Mouse (Mus musculus): ENCODE measurements around the gene Smok2a. TPM values are rescaled to one million over a fixed set of nuclear protein-coding genes. Genes with fewer than 3 reads are reported as not detected.
"Not testable (repeated sequence)": the region's sequence is repeated elsewhere in the genome, so short reads cannot be mapped to it uniquely, and the experiment has no call there.

The Smok2a gene
- polyA plus RNA-seq (2015; fragmentation: Nextera tagmentation; extraction: Ambion mirVana), result not detected in 2 replicates

DNA sequence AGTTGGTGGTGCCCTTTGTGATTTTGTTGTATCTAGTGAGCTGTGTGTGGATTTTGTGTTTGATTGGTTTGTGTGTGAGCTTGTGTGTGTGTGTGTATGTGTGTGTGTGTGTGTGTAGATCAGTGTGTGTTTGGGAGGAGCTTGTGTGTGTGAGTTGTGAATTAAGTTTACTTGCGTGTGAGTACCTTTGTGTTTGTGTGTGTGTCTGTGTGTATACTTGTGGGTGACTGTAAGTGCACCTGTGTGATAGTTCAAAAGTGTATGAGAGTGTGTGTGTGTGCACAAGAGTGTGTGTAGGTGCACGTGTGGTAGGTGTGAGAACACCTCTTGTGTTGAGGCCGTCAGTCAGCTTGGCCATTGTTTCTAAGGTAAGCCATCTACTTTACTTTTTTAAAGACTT, at the start of gene Smok2a:
Gene Smok2a (plus strand): TSS at position 301 of the 400 bp plus-strand sequence.
- no peak for ATAC-seq
- H3K9ac ChIP-seq (ENCODE audit: low read depth, low read length), result no peak within 1 kb of the TSS
- H3K27me3 ChIP-seq (ENCODE audit: control insufficient read depth, insufficient read depth, low read depth, low read length), result no peaks in the 10 kb centered on the region
- H3K27ac ChIP-seq (ENCODE audit: low read length), result no peak within 1 kb of the TSS
- H3K4me1 ChIP-seq (ENCODE audit: control insufficient read depth, insufficient read depth, low read length), result no peaks in the 10 kb centered on the region
- peaks cover 69% of the 10 kb centered on the region for H3K9me3 ChIP-seq (replicated peaks; ENCODE audit: control insufficient read depth, low read length, poor library complexity, severe bottlenecking)
- H3K4me3 ChIP-seq (ENCODE audit: low read depth, low read length), result no peak within 1 kb of the TSS
- WGBS, result 89% methylated on average over 3 of the region's 3 CpGs
- H3K4me2 ChIP-seq (ENCODE audit: low read length), result no peak within 1 kb of the TSS
- H3K36me3 ChIP-seq (ENCODE audit: control insufficient read depth, insufficient read depth, low read length), result no peaks in the 10 kb centered on the region

DNA sequence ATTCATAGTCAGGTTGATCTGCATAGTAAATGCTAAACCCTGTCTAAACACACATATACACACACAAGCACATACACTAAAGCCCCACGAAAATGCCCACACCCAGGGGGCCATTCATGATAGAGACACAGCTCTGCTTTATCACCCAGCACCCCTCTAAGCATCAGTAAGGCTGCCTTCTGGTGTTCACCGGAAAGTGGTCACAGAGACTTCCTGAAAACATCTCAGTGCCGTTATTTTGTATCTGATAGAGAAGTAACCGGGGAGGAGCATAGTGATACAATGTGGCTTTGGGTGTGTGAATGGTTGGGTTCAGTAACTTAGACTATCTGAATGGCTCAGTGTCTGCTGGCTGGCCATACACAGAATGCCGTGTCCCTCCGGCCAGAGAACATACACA, 47.4 kb upstream of the Smok2a start:
- H3K27ac ChIP-seq (ENCODE audit: low read length); H3K9ac ChIP-seq (ENCODE audit: low read depth, low read length); H3K9me3 ChIP-seq (replicated peaks; ENCODE audit: control insufficient read depth, low read length, poor library complexity, severe bottlenecking); H3K4me3 ChIP-seq (ENCODE audit: low read depth, low read length); H3K36me3 ChIP-seq (ENCODE audit: control insufficient read depth, insufficient read depth, low read length); H3K27me3 ChIP-seq (ENCODE audit: control insufficient read depth, insufficient read depth, low read depth, low read length); H3K4me2 ChIP-seq (ENCODE audit: low read length); H3K4me1 ChIP-seq (ENCODE audit: control insufficient read depth, insufficient read depth, low read length); ATAC-seq: not testable (repeated sequence)
- WGBS, result 88% methylated on average over 6 of the region's 6 CpGs

- not testable (repeated sequence) for H3K36me3 ChIP-seq (ENCODE audit: control insufficient read depth, insufficient read depth, low read length); H3K9me3 ChIP-seq (replicated peaks; ENCODE audit: control insufficient read depth, low read length, poor library complexity, severe bottlenecking); H3K4me1 ChIP-seq (ENCODE audit: control insufficient read depth, insufficient read depth, low read length); H3K9ac ChIP-seq (ENCODE audit: low read depth, low read length); H3K4me2 ChIP-seq (ENCODE audit: low read length); H3K27ac ChIP-seq (ENCODE audit: low read length); H3K4me3 ChIP-seq (ENCODE audit: low read depth, low read length); H3K27me3 ChIP-seq (ENCODE audit: control insufficient read depth, insufficient read depth, low read depth, low read length); ATAC-seq
- WGBS, result 50% methylated on average over 1 of the region's 3 CpGs
These were observed 47.0 kb upstream of the Smok2a start for GRCm38 (mm10) chr17:13174029-13174428.

GRCm38 (mm10) chr17:13175609-13176008, 45.4 kb upstream of the Smok2a start:
- ATAC-seq; H3K9me3 ChIP-seq (replicated peaks; ENCODE audit: control insufficient read depth, low read length, poor library complexity, severe bottlenecking); H3K27me3 ChIP-seq (ENCODE audit: control insufficient read depth, insufficient read depth, low read depth, low read length); H3K36me3 ChIP-seq (ENCODE audit: control insufficient read depth, insufficient read depth, low read length); H3K4me1 ChIP-seq (ENCODE audit: control insufficient read depth, insufficient read depth, low read length); H3K4me2 ChIP-seq (ENCODE audit: low read length); H3K27ac ChIP-seq (ENCODE audit: low read length); H3K9ac ChIP-seq (ENCODE audit: low read depth, low read length); H3K4me3 ChIP-seq (ENCODE audit: low read depth, low read length): not testable (repeated sequence)
- no CpG with 5 or more reads among the region's 1 CpGs for WGBS

GRCm38 (mm10) chr17:13177796-13178195, 43.2 kb upstream of the Smok2a start:
- H3K27me3 ChIP-seq (ENCODE audit: control insufficient read depth, insufficient read depth, low read depth, low read length); H3K27ac ChIP-seq (ENCODE audit: low read length); H3K4me1 ChIP-seq (ENCODE audit: control insufficient read depth, insufficient read depth, low read length); H3K4me3 ChIP-seq (ENCODE audit: low read depth, low read length); H3K9ac ChIP-seq (ENCODE audit: low read depth, low read length); H3K36me3 ChIP-seq (ENCODE audit: control insufficient read depth, insufficient read depth, low read length); H3K4me2 ChIP-seq (ENCODE audit: low read length): not testable (repeated sequence)
- WGBS, result 49% methylated on average over 1 of the region's 1 CpGs
- ATAC-seq, result peak; percentile 29
- peaks cover 12% of the 10 kb centered on the region; the same call in 1 of the 2 replicates for H3K9me3 ChIP-seq (replicated peaks; ENCODE audit: control insufficient read depth, low read length, poor library complexity, severe bottlenecking)

- H3K36me3 ChIP-seq (ENCODE audit: control insufficient read depth, insufficient read depth, low read length); H3K4me2 ChIP-seq (ENCODE audit: low read length); H3K4me1 ChIP-seq (ENCODE audit: control insufficient read depth, insufficient read depth, low read length); H3K27ac ChIP-seq (ENCODE audit: low read length); H3K9ac ChIP-seq (ENCODE audit: low read depth, low read length); H3K4me3 ChIP-seq (ENCODE audit: low read depth, low read length); H3K27me3 ChIP-seq (ENCODE audit: control insufficient read depth, insufficient read depth, low read depth, low read length); ATAC-seq: not testable (repeated sequence)
- 86% methylated on average over 4 of the region's 4 CpGs for WGBS
- H3K9me3 ChIP-seq (replicated peaks; ENCODE audit: control insufficient read depth, low read length, poor library complexity, severe bottlenecking), result peaks cover 14% of the 10 kb centered on the region
These were observed 42.0 kb upstream of the Smok2a start for GRCm38 (mm10) chr17:13179021-13179420.

- H3K9ac ChIP-seq (ENCODE audit: low read depth, low read length); H3K4me3 ChIP-seq (ENCODE audit: low read depth, low read length); H3K36me3 ChIP-seq (ENCODE audit: control insufficient read depth, insufficient read depth, low read length); H3K27ac ChIP-seq (ENCODE audit: low read length); H3K27me3 ChIP-seq (ENCODE audit: control insufficient read depth, insufficient read depth, low read depth, low read length); ATAC-seq; H3K4me2 ChIP-seq (ENCODE audit: low read length); H3K4me1 ChIP-seq (ENCODE audit: control insufficient read depth, insufficient read depth, low read length): not testable (repeated sequence)
- 92% methylated on average over 5 of the region's 5 CpGs for WGBS
- H3K9me3 ChIP-seq (replicated peaks; ENCODE audit: control insufficient read depth, low read length, poor library complexity, severe bottlenecking), result peaks cover 21% of the 10 kb centered on the region
These were observed 40.5 kb upstream of the Smok2a start for GRCm38 (mm10) chr17:13180491-13180890.

GRCm38 (mm10) chr17:13182712-13183111, 38.3 kb upstream of the Smok2a start:
- not testable (repeated sequence) for H3K9ac ChIP-seq (ENCODE audit: low read depth, low read length); ATAC-seq; H3K4me2 ChIP-seq (ENCODE audit: low read length); H3K36me3 ChIP-seq (ENCODE audit: control insufficient read depth, insufficient read depth, low read length); H3K4me3 ChIP-seq (ENCODE audit: low read depth, low read length); H3K4me1 ChIP-seq (ENCODE audit: control insufficient read depth, insufficient read depth, low read length); H3K27ac ChIP-seq (ENCODE audit: low read length); H3K27me3 ChIP-seq (ENCODE audit: control insufficient read depth, insufficient read depth, low read depth, low read length)
- H3K9me3 ChIP-seq (replicated peaks; ENCODE audit: control insufficient read depth, low read length, poor library complexity, severe bottlenecking), result peaks cover 30% of the 10 kb centered on the region
- 66% methylated on average over 2 of the region's 4 CpGs for WGBS

GRCm38 (mm10) chr17:13184514-13184913, 36.5 kb upstream of the Smok2a start:
- H3K4me2 ChIP-seq (ENCODE audit: low read length); H3K4me1 ChIP-seq (ENCODE audit: control insufficient read depth, insufficient read depth, low read length); H3K27ac ChIP-seq (ENCODE audit: low read length); H3K4me3 ChIP-seq (ENCODE audit: low read depth, low read length); H3K27me3 ChIP-seq (ENCODE audit: control insufficient read depth, insufficient read depth, low read depth, low read length); ATAC-seq; H3K36me3 ChIP-seq (ENCODE audit: control insufficient read depth, insufficient read depth, low read length); H3K9ac ChIP-seq (ENCODE audit: low read depth, low read length): not testable (repeated sequence)
- peaks cover 30% of the 10 kb centered on the region for H3K9me3 ChIP-seq (replicated peaks; ENCODE audit: control insufficient read depth, low read length, poor library complexity, severe bottlenecking)
- WGBS, result 92% methylated on average over 4 of the region's 5 CpGs

DNA sequence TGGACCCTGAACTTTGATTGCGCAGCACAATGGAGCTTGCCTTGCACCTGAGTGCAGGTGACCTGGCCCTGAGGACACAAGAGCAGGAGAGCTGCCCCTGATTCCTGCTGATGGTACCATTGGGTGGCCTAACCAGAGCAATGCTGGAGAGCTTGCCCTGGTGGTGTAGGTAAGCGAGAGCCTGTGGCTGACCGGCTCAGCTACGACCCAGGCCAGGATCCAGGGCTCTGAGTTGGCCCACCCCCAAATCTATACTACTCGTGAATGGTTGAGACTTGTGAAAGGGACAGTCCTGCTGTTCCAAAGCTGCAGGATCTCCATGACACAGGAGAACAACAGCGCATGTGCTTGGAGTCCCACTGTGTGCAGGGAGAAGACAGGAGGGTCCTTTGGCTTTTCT, 34.4 kb upstream of the Smok2a start:
- not testable (repeated sequence) for H3K27me3 ChIP-seq (ENCODE audit: control insufficient read depth, insufficient read depth, low read depth, low read length); H3K27ac ChIP-seq (ENCODE audit: low read length); ATAC-seq; H3K4me2 ChIP-seq (ENCODE audit: low read length); H3K36me3 ChIP-seq (ENCODE audit: control insufficient read depth, insufficient read depth, low read length); H3K4me1 ChIP-seq (ENCODE audit: control insufficient read depth, insufficient read depth, low read length); H3K9ac ChIP-seq (ENCODE audit: low read depth, low read length); H3K4me3 ChIP-seq (ENCODE audit: low read depth, low read length)
- peaks cover 35% of the 10 kb centered on the region for H3K9me3 ChIP-seq (replicated peaks; ENCODE audit: control insufficient read depth, low read length, poor library complexity, severe bottlenecking)
- 83% methylated on average over 6 of the region's 6 CpGs for WGBS

Data from midbrain, embryonic 16.5 days (tissue).